Mouse (Mus musculus): Measurements from ENCODE around the gene Zfp948.

GRCm38 (mm10) chr17:21585521-21585920 lies 18.7 kb downstream of the Zfp948 start:
- TF ChIP-seq CTCF (IDR thresholded peaks at IDR 0.05 in 2 of 3, conservative IDR thresholded peaks at IDR 0.05 in 1 of 3; ENCODE audit: control insufficient read depth in 1 of 3, insufficient read depth in 1 of 3, low read depth in 2 of 3, low read length in 3 of 3, poor library complexity in 1 of 3, severe bottlenecking in 1 of 3) (no peak), POLR2A (IDR thresholded peaks at IDR 0.05; ENCODE audit: control insufficient read depth in 1 of 2, insufficient read depth in 1 of 2, low read depth in 1 of 2, low read length in 2 of 2, poor library complexity in 1 of 2) (no peak), CHD2 (IDR thresholded peaks at IDR 0.05; ENCODE audit: low read length) (no peak), HCFC1 (IDR thresholded peaks at IDR 0.05; ENCODE audit: low read depth, low read length) (no peak), NRF1 (IDR thresholded peaks at IDR 0.05; ENCODE audit: insufficient read depth, low read depth, low read length, poor library complexity, severe bottlenecking) (no peak), NELFE (IDR thresholded peaks at IDR 0.05; ENCODE audit: low read depth, low read length) (no peak), EP300 (IDR thresholded peaks at IDR 0.05; ENCODE audit: low read depth in 1 of 2, low read length in 2 of 2) (no peak), RCOR1 (IDR thresholded peaks at IDR 0.05; ENCODE audit: low read depth, low read length) (no peak), SIN3A (IDR thresholded peaks at IDR 0.05; ENCODE audit: low read length) (no peak)
